Mouse (Mus musculus): Measurements from ENCODE around the gene Armc12. TPM values are rescaled to one million over a fixed set of nuclear protein-coding genes. Genes with fewer than 3 reads are reported as not detected.

Armc12 gene
- total RNA-seq, 2 experiments from 2014 or later, result not detected

Small RNAs within 50 kb of the gene (microRNA-seq; reads per million reads assigned to microRNA genes)
- gene Gm25195, result 0 reads per million in 2 experiments
- gene Mir6969, result 0 to 0.21 reads per million in 2 experiments

Other genes with a start within 250 kb of the Armc12 start
- gene Fance, start 217.3 kb upstream of the Armc12 start, total RNA-seq (2021), result 10 to 100 TPM; 25.2 to 27.9 TPM
- 100 to 1,000 TPM; 342 TPM for gene Rpl10a, start 202.3 kb upstream of the Armc12 start, total RNA-seq (2021)
- 1 to 10 TPM; 1.7 to 3.7 TPM for gene Tead3, start 180.0 kb upstream of the Armc12 start, total RNA-seq (2021)
- not detected for gene Tulp1, start 165.6 kb upstream of the Armc12 start, total RNA-seq (2021)
- gene Fkbp5, start 13.3 kb upstream of the Armc12 start, total RNA-seq (2021), result 10 to 100 TPM; 67.0 to 92.3 TPM
- gene Clpsl2, start 18.6 kb downstream of the Armc12 start, total RNA-seq (2021), result not detected
- gene Clps, start 30.0 kb downstream of the Armc12 start, total RNA-seq (2021), result not detected
- gene Lhfpl5, start 44.8 kb downstream of the Armc12 start, total RNA-seq (2021), result 1 to 10 TPM; 3.6 to 4.0 TPM
- 10 to 100 TPM; 77.8 to 83.3 TPM for gene Srpk1, start 91.9 kb downstream of the Armc12 start, total RNA-seq (2021)
- gene Slc26a8, start 159.4 kb downstream of the Armc12 start, total RNA-seq (2021), result 1 to 10 TPM; 3.7 to 6.4 TPM
- 10 to 100 TPM; 76.7 to 78.8 TPM for gene Mapk14, start 160.5 kb downstream of the Armc12 start, total RNA-seq (2021)
- gene AC170998.1, start 195.3 kb downstream of the Armc12 start, total RNA-seq (2021), result 1 to 10 TPM; 1.4 to 1.8 TPM
- gene Mapk13, start 238.5 kb downstream of the Armc12 start, total RNA-seq (2021), result 1 to 10 TPM in 1 of 2 experiments, under 1 TPM in 1; 0.60 to 1.1 TPM

Measured in layer of hippocampus, postnatal 36 days (tissue).